Comparison of ENCODE assay signal across 8 mouse cellular contexts in genomic region chr3:84040476-84041082, GRCm38 (mm10). TPM values are rescaled to one million over a fixed set of nuclear protein-coding genes. Genes with fewer than 3 reads are reported as not detected.
DNase-seq lines count a peak whose midpoint lies in the region; ATAC-seq lines count a peak whose summit lies in the region.

No protein-coding gene starts in this region.

- H3K4me3 ChIP-seq in heart, embryonic 10.5 days = peak overlapping the region; percentile 95

- peak overlapping the region; percentile 99 for H3K27ac ChIP-seq in heart, embryonic 10.5 days

- 5% methylated on average over 23 of the region's 23 CpGs for WGBS in heart, embryonic 10.5 days

- H3K27me3 ChIP-seq in heart, embryonic 10.5 days (ENCODE audit: insufficient read depth, poor library complexity, severe bottlenecking) = no peaks in the 10 kb centered on the region

- 0 out of 2 replicates have a peak, but pooled peaks cover 3% of the 10 kb centered on the region for H3K36me3 ChIP-seq in heart, embryonic 10.5 days

- ATAC-seq in megakaryocyte, adult 5-6 weeks (ENCODE audit: poor library complexity, severe bottlenecking) = peak; percentile 33

- peak; percentile 61 to 67 for DNase-seq in cerebellum, adult 18-20 months
- no peak for DNase-seq in cerebellum, adult 11 months
- DNase-seq in A20 (ENCODE audit: low read depth, low spot score) = peak; percentile 91
- peak; percentile 64 for DNase-seq in c-Kit-positive CD71-positive TER-119-positive erythroid progenitor cells, embryonic 14.5 days (ENCODE audit: low spot score)
- DNase-seq in heart, embryonic 10.5 days (ENCODE audit: low spot score) = peak; percentile 86
- DNase-seq in kidney, postnatal 14 days = peak; percentile 73
- peak; percentile 55 to 67 for DNase-seq in spleen, postnatal 14 days (ENCODE audit: low spot score in 2 of 2)

- H3K4me1 ChIP-seq in heart, embryonic 10.5 days = peaks cover 15% of the 10 kb centered on the region

- no peaks in the 10 kb centered on the region for H3K9me3 ChIP-seq in heart, embryonic 10.5 days

RNA-seq across cellular contexts. Expression of gene Tmem131l, which starts 0.6 kb away (rescaled TPM):
- polyA plus RNA-seq in heart, embryonic 10.5 days (2016; fragmentation: Nextera tagmentation; extraction: Ambion mirVana) = 25.9 and 39.6 TPM in 2 replicates
- 40.0 and 63.5 TPM in 2 replicates for total RNA-seq in megakaryocyte, adult 5-6 weeks (2015)
- 29.7 and 40.2 TPM in 2 replicates for total RNA-seq in megakaryocyte, adult 5-6 weeks (2017)
